Mouse (Mus musculus): ENCODE measurements around the gene Gm20518. TPM values are rescaled to one million over a fixed set of nuclear protein-coding genes. Genes with fewer than 3 reads are reported as not detected.

Gm20518 gene
- total RNA-seq, 2 experiments from 2014 or later: 0.20 to 0.45 TPM

GRCm38 (mm10) chr16:17898462-17898861, 7.0 kb upstream of the Gm20518 start, which contains the start of the genes Dgcr2 and Tssk2:
Gene Dgcr2, minus strand, starts transcription at chr16:17898562.
Gene Tssk2, plus strand, starts transcription at chr16:17898637.
- DNase-seq (ENCODE audit: low spot score in 2 of 2): no peak

DNA sequence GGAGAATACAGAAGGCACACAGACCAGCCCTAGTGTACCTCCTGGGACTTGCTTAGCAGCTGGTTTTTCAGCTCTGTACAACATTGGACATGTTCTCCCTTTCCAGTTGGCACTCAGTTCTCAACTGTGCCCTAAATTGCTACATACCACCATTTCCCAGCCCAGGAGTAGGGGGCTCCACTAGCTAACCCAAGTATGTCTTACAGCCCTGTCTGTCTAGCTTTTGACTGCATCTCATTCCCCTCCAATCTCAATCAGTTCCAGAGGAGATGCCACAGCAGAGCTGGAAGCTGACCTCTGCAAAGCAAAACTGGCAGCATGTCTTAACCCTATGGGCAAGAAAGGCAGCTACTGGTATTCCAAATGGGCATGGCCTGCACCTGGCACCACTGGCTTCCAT, 4.6 kb upstream of the Gm20518 start:
- DNase-seq (ENCODE audit: low spot score in 2 of 2): no peak

- DNase-seq (ENCODE audit: low spot score in 2 of 2): no peak
Measured at GRCm38 (mm10) chr16:17893923-17894322, 2.5 kb upstream of the Gm20518 start, which contains the start of gene Tssk1. Gene Tssk1, plus strand, starts transcription at chr16:17894223.

- no peak for DNase-seq (ENCODE audit: low spot score in 2 of 2)
Measured at GRCm38 (mm10) chr16:17892606-17893005, 1.1 kb upstream of the Gm20518 start.

DNA sequence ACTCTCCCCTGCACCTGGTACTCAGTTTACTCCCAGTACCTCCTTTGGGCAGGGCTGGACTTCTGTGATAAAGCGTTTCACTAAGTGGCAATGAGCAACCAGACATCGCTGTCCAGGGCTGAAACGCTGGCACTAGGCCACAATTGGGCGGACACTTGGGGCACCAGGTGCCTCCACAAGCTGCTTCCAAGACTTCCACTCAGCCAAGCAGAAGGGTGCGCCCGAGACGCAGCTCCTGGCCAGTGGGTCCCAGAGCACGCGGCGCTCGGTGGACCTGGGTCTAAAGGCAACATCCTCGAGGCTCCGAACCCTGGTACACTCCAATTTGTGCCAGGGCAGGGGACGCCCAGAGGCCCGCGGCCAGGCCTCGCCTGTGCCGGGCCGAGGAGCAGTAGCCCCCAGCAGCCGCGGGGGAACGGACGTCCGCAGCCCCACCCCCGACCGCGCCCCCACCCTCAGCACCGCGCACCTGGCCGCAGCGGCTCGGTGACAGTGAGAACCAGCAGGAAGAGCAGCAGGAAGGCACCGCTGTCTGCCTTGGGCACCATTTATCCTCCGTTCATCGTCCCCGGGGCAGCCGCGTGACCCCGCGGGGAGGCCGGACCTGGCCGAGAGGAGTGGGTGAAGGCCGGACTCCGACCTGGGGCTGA, 429 bp downstream of the Gm20518 start:
- DNase-seq (ENCODE audit: low spot score in 2 of 2): peak; percentile 46 to 66

DNA sequence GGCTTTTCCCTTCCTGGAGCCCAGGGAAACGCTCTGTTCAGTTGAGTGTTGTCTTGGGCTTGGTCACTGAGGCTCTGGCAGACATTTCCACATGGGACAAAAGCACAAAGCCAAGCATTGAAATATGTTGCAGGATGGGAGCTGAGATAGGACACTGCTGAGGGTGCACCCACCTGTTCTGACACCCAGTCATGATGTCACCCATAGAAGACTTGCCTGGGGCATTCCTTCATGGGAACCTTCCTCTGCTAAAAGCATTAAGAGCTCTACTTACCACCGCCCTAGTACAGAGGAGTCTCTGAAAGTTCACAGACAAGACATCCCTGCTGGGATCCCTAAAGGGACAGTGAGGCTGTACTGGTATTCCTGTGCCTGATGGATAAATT, 1.1 kb downstream of the Gm20518 start:
- DNase-seq (ENCODE audit: low spot score in 2 of 2): no peak

GRCm38 (mm10) chr16:17889689-17890341, 1.7 kb downstream of the Gm20518 start:
- DNase-seq (ENCODE audit: low spot score in 2 of 2): no peak

DNA sequence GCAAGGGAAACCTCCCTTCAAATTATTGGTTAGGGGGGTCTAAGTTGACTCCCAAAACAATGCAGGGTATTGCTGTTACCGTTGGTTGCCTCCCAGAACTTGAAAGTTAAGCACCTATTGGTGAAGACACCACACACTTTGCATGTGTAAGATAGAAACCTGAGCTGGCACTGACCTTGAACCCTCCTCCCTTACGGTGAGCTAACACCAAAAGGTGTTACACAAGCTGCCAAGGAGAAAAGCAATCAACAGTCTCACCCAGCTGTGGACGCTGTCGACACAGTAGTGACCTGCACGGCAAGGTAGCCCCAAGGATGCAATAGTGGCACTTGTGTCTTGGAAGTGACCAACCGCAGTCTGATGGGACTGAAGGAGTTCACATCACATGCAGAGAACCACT, 7.4 kb downstream of the Gm20518 start:
- no peak for DNase-seq (ENCODE audit: low spot score in 2 of 2)

DNA sequence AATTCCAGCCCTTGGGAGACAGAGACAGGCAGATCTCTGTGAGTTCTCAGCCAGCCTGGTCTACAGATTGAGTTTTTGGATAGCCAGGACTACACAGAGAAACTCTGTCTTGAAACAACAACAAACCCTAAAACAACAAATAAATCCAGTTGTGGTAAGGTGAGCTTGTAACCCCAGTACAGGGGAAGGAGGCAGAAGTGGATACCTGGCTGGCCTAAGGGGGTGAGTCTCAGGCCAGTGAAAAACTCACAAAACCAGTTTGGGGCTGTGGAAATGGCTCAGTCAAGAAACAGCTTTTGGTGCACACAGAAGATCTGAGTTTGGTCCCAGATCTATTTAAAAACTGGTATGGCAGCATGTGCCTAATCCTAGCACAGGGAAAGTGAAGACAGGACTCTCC, 9.3 kb downstream of the Gm20518 start:
- no peak for DNase-seq (ENCODE audit: low spot score in 2 of 2)

GRCm38 (mm10) chr16:17879571-17879970, 11.9 kb downstream of the Gm20518 start:
- no peak for DNase-seq (ENCODE audit: low spot score in 2 of 2)

DNA sequence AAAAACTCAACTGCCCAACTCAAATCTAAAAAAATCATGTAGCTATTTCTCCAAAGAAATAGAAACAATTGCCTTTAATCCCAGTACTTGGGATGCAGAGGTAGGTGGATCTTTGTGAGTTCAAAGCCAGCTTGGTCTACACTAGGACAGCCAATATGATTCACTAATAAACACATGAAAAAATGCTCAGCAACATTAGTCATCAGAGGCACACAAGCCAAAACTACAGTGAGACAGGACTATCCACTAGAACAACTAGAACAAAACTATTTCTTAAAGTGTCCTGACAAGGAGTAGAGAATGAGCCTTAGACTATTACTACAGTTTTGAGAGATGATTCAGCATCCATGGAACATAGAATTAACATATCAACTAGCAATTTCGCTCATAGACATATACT, 15.4 kb downstream of the Gm20518 start:
- no peak for DNase-seq (ENCODE audit: low spot score in 2 of 2)

- DNase-seq (ENCODE audit: low spot score in 2 of 2): no peak
Measured at GRCm38 (mm10) chr16:17875174-17875573, 16.3 kb downstream of the Gm20518 start.

DNA sequence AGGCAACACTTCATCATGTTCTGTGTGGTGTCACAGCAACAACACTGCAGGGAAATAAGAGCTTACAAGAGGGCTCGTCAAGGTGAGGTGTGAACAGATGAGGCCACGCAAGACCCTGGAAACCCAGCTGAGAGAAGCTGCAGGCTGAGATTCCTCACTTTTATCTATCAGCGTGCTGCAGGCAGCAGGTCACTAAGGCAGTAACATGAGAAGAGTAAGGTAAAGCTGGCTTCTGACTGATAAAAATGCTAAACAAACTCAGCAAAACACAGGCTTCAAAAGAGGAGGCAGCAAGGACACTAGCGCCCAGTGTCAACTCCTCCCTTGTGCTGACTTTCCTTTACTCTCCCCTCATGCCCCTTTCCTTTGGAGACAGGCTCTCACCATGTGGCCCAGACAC, 18.5 kb downstream of the Gm20518 start:
- DNase-seq (ENCODE audit: low spot score in 2 of 2): no peak

- no peak for DNase-seq (ENCODE audit: low spot score in 2 of 2)
Measured at GRCm38 (mm10) chr16:17871248-17871647, 20.2 kb downstream of the Gm20518 start.

GRCm38 (mm10) chr16:17865770-17866169, 25.7 kb downstream of the Gm20518 start:
- DNase-seq (ENCODE audit: low spot score in 2 of 2): no peak

DNA sequence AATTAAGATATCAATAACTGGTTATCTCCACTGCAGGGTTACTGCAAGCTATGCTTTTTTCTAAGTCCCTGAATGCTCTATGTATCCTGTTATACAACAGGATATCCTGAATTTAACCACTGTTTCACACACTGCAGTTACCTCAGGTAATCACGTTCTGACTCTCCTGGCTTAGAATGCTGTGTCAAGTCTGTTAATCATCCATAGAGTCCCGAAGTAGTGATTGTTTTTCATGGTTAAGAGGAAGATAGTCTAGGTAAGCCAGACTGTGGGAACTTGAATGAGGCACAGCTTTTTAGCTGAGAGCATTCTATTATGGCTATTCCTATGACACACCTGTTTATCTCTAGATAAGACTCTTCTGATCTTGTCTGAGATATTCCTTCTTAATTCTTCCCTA, 26.2 kb downstream of the Gm20518 start:
- no peak for DNase-seq (ENCODE audit: low spot score in 2 of 2)

DNA sequence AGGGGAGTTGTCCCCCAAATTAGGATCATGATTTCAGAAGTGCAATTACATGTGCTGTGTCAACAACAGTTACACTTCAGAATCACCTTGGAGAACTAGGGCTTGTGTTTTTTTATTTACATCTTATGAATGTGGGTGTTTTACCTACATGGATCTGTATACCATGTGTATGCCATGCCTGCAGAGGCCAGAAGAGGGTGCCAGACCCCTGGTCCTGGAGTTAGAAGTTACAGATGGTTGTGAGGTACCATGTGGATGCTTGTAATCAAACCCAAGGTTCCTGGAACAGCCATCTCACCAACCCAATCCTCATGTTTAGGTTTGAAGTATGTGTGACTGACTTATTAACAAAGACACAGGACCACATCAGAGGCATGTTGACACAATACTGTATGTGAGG, 32.9 kb downstream of the Gm20518 start:
- no peak for DNase-seq (ENCODE audit: low spot score in 2 of 2)

DNA sequence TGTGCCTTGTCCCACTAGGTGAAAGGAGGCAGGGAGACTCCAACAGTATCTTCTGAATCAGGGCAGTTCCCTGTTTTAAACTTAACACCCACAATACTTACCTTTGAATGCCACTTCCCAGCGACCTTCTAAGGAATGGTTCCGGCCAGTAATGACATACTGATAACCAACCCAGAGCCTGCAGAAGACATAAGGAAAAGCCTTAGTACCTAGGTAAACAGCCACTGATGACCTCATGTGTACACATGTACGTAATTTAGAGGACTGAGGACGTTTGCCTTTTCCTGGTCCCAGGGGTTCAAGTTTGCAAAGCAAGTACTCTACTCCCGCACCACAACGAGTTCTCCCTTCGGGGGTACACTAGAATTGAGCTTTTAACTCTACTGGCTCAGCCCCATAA, 34.3 kb downstream of the Gm20518 start:
- no peak for DNase-seq (ENCODE audit: low spot score in 2 of 2)

DNA sequence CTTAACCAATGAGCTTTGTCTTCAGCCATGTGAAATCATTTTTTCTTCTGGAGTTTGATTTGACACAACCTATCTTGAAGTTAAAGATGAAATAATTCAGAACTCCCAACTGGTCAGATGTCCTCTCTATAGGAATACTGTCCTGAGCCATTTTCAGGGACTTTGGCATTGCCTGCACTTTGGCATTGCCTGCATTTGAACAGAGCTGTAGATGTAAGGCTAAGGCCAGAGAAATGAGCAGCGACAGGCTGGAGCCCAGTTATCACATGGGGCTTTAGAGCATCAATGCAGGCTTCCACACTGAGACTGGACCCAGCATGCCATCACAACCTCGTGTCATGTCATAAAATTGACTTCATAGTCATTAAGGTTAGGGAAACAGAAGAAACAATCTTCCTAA, 38.2 kb downstream of the Gm20518 start:
- DNase-seq (ENCODE audit: low spot score in 2 of 2): no peak

DNA sequence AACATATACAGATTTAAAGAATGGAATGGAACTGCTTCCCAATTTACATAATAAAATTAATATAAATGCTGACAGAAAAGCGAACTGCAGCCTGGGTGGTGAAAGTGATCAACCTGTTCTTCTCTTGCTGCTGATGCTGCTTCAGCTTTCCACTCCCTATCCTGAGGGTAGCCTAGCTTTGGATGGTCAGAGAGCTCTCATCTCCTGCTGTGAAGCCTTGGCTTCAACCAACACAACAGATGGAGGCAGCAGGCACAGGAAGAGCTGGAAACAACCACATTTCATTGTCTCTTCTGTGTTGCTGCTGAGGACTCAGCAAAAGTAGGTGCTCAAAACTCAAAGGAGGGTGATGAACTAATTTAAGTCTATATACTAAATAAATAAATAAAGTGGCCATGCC, 39.6 kb downstream of the Gm20518 start:
- DNase-seq (ENCODE audit: low spot score in 2 of 2): no peak

GRCm38 (mm10) chr16:17851331-17851730, 40.1 kb downstream of the Gm20518 start:
- DNase-seq (ENCODE audit: low spot score in 2 of 2): no peak

DNA sequence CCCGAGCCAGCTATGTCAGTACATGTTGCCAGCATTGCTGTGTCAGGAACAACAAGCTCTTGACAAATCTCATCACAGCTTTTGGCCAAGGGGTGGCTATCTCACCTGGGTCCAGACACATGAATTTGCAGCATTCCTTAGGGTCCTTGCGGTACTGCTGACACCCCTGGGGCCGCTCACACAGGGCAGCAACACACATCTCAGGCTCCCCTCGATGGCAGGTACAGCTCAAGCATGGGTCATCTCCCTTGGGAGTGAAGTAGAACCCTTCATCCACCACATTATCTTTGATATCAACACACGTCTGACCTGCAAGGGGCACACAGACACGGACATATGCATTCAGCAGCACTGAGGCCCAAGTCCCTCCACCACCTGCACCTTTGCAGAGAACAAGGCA, 42.0 kb downstream of the Gm20518 start:
- DNase-seq (ENCODE audit: low spot score in 2 of 2): no peak

DNA sequence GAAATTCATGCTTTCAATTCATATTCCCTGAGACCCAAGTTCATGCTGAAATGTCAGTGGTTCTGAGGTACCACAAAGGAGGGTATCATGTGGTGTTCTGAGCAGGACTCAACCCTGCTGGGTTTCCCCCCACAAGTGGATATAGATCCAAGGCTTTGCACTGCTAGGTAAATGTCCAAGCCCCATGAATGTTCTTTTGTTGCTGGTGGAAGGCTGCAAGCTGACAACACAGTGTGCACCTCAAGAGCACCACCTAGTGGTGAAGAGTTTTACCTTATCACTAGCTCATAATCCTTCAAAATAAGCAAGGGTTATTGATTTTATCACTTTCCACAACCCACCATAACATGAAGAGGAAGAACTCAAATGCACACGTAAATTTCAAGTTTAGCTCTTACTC, 42.5 kb downstream of the Gm20518 start:
- DNase-seq (ENCODE audit: low spot score in 2 of 2): no peak

All from adrenal gland, postnatal 4 days (tissue).